Mouse (Mus musculus) liver, embryonic 15.5 days (tissue): ENCODE data around the gene Gls. TPM values are rescaled to one million over a fixed set of nuclear protein-coding genes. Genes with fewer than 3 reads are reported as not detected.

ENCODE experiments used
- ATAC-seq: fragments of 200-750 bp; cut with Nextera tagmentation; 2 replicates; pipeline ENCODE4 v1.8.0; 2017; ENCODE audit warnings: moderate number of reproducible peaks, mild to moderate bottlenecking, moderate library complexity; ENCODE audit not compliant: insufficient read depth
- H3K27ac ChIP-seq: fragments of 300-500 bp; sonication (generic); replicated peaks from 2 replicates; pipeline ENCODE4 v1.5.1; 2015; ENCODE audit warnings: mild to moderate bottlenecking, inconsistent platforms
- H3K27me3 ChIP-seq: fragments of 300-500 bp; sonication (generic); 2 replicates; pipeline ENCODE4 v1.6.1; 2015; ENCODE audit warnings: mild to moderate bottlenecking, inconsistent platforms
- H3K36me3 ChIP-seq: fragments of 300-500 bp; sonication (generic); replicated peaks from 2 replicates; pipeline ENCODE4 v1.6.1; 2015; ENCODE audit warnings: moderate library complexity, mild to moderate bottlenecking, inconsistent platforms
- H3K4me1 ChIP-seq: fragments of 300-500 bp; sonication (generic); replicated peaks from 2 replicates; pipeline ENCODE4 v1.6.1; 2015; ENCODE audit warnings: inconsistent platforms
- H3K4me2 ChIP-seq: fragments of 300-500 bp; sonication (generic); 2 replicates; pipeline ENCODE4 v1.6.1; 2015; ENCODE audit warnings: moderate library complexity, mild to moderate bottlenecking, inconsistent platforms
- H3K4me3 ChIP-seq: fragments of 300-500 bp; sonication (generic); replicated peaks from 2 replicates; pipeline ENCODE4 v1.5.1; 2015; ENCODE audit warnings: mild to moderate bottlenecking, inconsistent platforms
- H3K9ac ChIP-seq: fragments of 300-500 bp; sonication (generic); 2 replicates; pipeline ENCODE4 v1.6.1; 2015; ENCODE audit warnings: moderate library complexity, mild to moderate bottlenecking, inconsistent platforms
- H3K9me3 ChIP-seq: fragments of 300-500 bp; sonication (generic); replicated peaks from 2 replicates; pipeline ENCODE4 v1.6.1; 2016; ENCODE audit warnings: inconsistent platforms
- WGBS: fragments of 180-500 bp; shearing (Covaris S2); methylation state at CpG from one replicate; pipeline ENCODE4 v1.1.7; 2015; ENCODE audit warnings: mixed read lengths; ENCODE audit not compliant: insufficient replicate concordance; 5-methylcytosine and 5-hydroxymethylcytosine counted together
- polyA plus RNA-seq: library from polyadenylated mRNA; unstranded; fragments of >200 nt; fragmentation: Nextera tagmentation; extraction: Ambion mirVana; gene quantifications from 2 replicates; pipeline ENCODE4 v1.2.1, GENCODE M21; 2015

Gls gene
- 5.3 and 5.9 TPM in 2 replicates for polyA plus RNA-seq

- Histone ChIP-seq H3K27ac (peak within 1 kb of the TSS; percentile 94), H3K9ac (peak within 1 kb of the TSS; percentile 94), H3K36me3 (no peaks in the 10 kb centered on the region), H3K27me3 (no peaks in the 10 kb centered on the region), H3K4me1 (peaks cover 26% of the 10 kb centered on the region), H3K4me2 (peak within 1 kb of the TSS; percentile 99), H3K4me3 (peak within 1 kb of the TSS; percentile 96), H3K9me3 (no peaks in the 10 kb centered on the region)
- ATAC-seq, result peak; percentile 98
- WGBS, result under 1% methylated on average over 46 of the region's 46 CpGs
These were observed at the start of gene Gls for GRCm38 (mm10) chr1:52233143-52233713. Gene Gls, minus strand, starts transcription at chr1:52233232.

GRCm38 (mm10) chr1:52279831-52280595 lies 47.0 kb upstream of the Gls start:
- no peaks in the 10 kb centered on the region for H3K36me3 ChIP-seq
- no peak overlapping the region for H3K4me3 ChIP-seq
- WGBS, result 58% methylated on average over 7 of the region's 7 CpGs
- H3K27me3 ChIP-seq, result no peaks in the 10 kb centered on the region
- H3K4me1 ChIP-seq, result no peaks in the 10 kb centered on the region
- no peak overlapping the region for H3K4me2 ChIP-seq
- no peaks in the 10 kb centered on the region for H3K9me3 ChIP-seq
- no peak for ATAC-seq
- H3K9ac ChIP-seq, result no peak overlapping the region
- no peak overlapping the region for H3K27ac ChIP-seq

- no peaks in the 10 kb centered on the region for H3K36me3 ChIP-seq
- ATAC-seq, result no peak
- WGBS, result 57% methylated on average over 3 of the region's 3 CpGs
- no peaks in the 10 kb centered on the region for H3K9me3 ChIP-seq
- H3K4me3 ChIP-seq, result no peak overlapping the region
- H3K27me3 ChIP-seq, result no peaks in the 10 kb centered on the region
- H3K4me2 ChIP-seq, result no peak overlapping the region
- H3K27ac ChIP-seq, result no peak overlapping the region
- no peak overlapping the region for H3K9ac ChIP-seq
- no peaks in the 10 kb centered on the region for H3K4me1 ChIP-seq
These were observed 46.3 kb upstream of the Gls start for GRCm38 (mm10) chr1:52279331-52279730.

GRCm38 (mm10) chr1:52278073-52278472 lies 45.0 kb upstream of the Gls start:
- H3K36me3 ChIP-seq, result no peaks in the 10 kb centered on the region
- 62% methylated on average over 6 of the region's 6 CpGs for WGBS
- H3K9ac ChIP-seq, result no peak overlapping the region
- H3K9me3 ChIP-seq, result no peaks in the 10 kb centered on the region
- H3K4me2 ChIP-seq, result no peak overlapping the region
- no peak overlapping the region for H3K4me3 ChIP-seq
- no peaks in the 10 kb centered on the region for H3K4me1 ChIP-seq
- H3K27me3 ChIP-seq, result no peaks in the 10 kb centered on the region
- no peak overlapping the region for H3K27ac ChIP-seq
- ATAC-seq, result no peak

- no peaks in the 10 kb centered on the region for H3K4me1 ChIP-seq
- H3K27ac ChIP-seq, result no peak overlapping the region
- no peaks in the 10 kb centered on the region for H3K36me3 ChIP-seq
- 41% methylated on average over 3 of the region's 3 CpGs for WGBS
- no peak overlapping the region for H3K4me3 ChIP-seq
- no peak overlapping the region for H3K9ac ChIP-seq
- no peak for ATAC-seq
- no peak overlapping the region for H3K4me2 ChIP-seq
- no peaks in the 10 kb centered on the region for H3K27me3 ChIP-seq
- H3K9me3 ChIP-seq, result no peaks in the 10 kb centered on the region
These were observed 41.2 kb upstream of the Gls start for GRCm38 (mm10) chr1:52274210-52274609.

GRCm38 (mm10) chr1:52272018-52272678 lies 39.1 kb upstream of the Gls start:
- no peak for ATAC-seq

GRCm38 (mm10) chr1:52270354-52270753 lies 37.3 kb upstream of the Gls start:
- 79% methylated on average over 9 of the region's 9 CpGs for WGBS

More at GRCm38 (mm10) chr1:52272018-52272678, 39.1 kb upstream of the Gls start:
- 41% methylated on average over 5 of the region's 5 CpGs for WGBS
- no peaks in the 10 kb centered on the region for H3K4me1 ChIP-seq
- no peak overlapping the region for H3K9ac ChIP-seq
- H3K36me3 ChIP-seq, result no peaks in the 10 kb centered on the region
- H3K9me3 ChIP-seq, result no peaks in the 10 kb centered on the region
- H3K4me3 ChIP-seq, result no peak overlapping the region
- H3K4me2 ChIP-seq, result no peak overlapping the region
- H3K27ac ChIP-seq, result no peak overlapping the region
- no peaks in the 10 kb centered on the region for H3K27me3 ChIP-seq

GRCm38 (mm10) chr1:52269596-52269995 lies 36.6 kb upstream of the Gls start:
- Histone ChIP-seq H3K27me3 (no peaks in the 10 kb centered on the region), H3K4me1 (no peaks in the 10 kb centered on the region), H3K27ac (no peak overlapping the region), H3K4me3 (no peak overlapping the region), H3K9me3 (no peaks in the 10 kb centered on the region), H3K9ac (no peak overlapping the region), H3K4me2 (no peak overlapping the region), H3K36me3 (no peaks in the 10 kb centered on the region)
- no peak for ATAC-seq
- WGBS, result 63% methylated on average over 4 of the region's 4 CpGs

More at GRCm38 (mm10) chr1:52270354-52270753, 37.3 kb upstream of the Gls start:
- no peak overlapping the region for H3K4me3 ChIP-seq
- H3K4me2 ChIP-seq, result no peak overlapping the region
- no peaks in the 10 kb centered on the region for H3K9me3 ChIP-seq
- no peaks in the 10 kb centered on the region for H3K36me3 ChIP-seq
- H3K4me1 ChIP-seq, result no peaks in the 10 kb centered on the region
- no peak for ATAC-seq
- H3K9ac ChIP-seq, result no peak overlapping the region
- H3K27me3 ChIP-seq, result no peaks in the 10 kb centered on the region
- no peak overlapping the region for H3K27ac ChIP-seq

GRCm38 (mm10) chr1:52268006-52268405 lies 35.0 kb upstream of the Gls start:
- no peaks in the 10 kb centered on the region for H3K9me3 ChIP-seq
- no peak overlapping the region for H3K4me2 ChIP-seq
- H3K4me3 ChIP-seq, result no peak overlapping the region
- H3K36me3 ChIP-seq, result no peaks in the 10 kb centered on the region
- no peaks in the 10 kb centered on the region for H3K27me3 ChIP-seq
- no peak overlapping the region for H3K9ac ChIP-seq
- H3K27ac ChIP-seq, result no peak overlapping the region
- ATAC-seq, result no peak
- H3K4me1 ChIP-seq, result no peaks in the 10 kb centered on the region
- 75% methylated on average over 6 of the region's 6 CpGs for WGBS

GRCm38 (mm10) chr1:52267606-52268005 lies 34.6 kb upstream of the Gls start:
- Histone ChIP-seq H3K36me3 (no peaks in the 10 kb centered on the region), H3K4me2 (no peak overlapping the region), H3K4me1 (no peaks in the 10 kb centered on the region), H3K9me3 (no peaks in the 10 kb centered on the region), H3K9ac (no peak overlapping the region), H3K27me3 (no peaks in the 10 kb centered on the region), H3K4me3 (no peak overlapping the region), H3K27ac (no peak overlapping the region)
- WGBS, result 40% methylated on average over 3 of the region's 3 CpGs
- no peak for ATAC-seq

GRCm38 (mm10) chr1:52265886-52266516 lies 33.0 kb upstream of the Gls start:
- H3K4me1 ChIP-seq, result no peaks in the 10 kb centered on the region
- H3K9me3 ChIP-seq, result no peaks in the 10 kb centered on the region
- no peaks in the 10 kb centered on the region for H3K36me3 ChIP-seq
- no peaks in the 10 kb centered on the region for H3K27me3 ChIP-seq
- 52% methylated on average over 3 of the region's 3 CpGs for WGBS
- H3K27ac ChIP-seq, result no peak overlapping the region
- no peak for ATAC-seq
- H3K4me2 ChIP-seq, result no peak overlapping the region
- H3K9ac ChIP-seq, result no peak overlapping the region
- no peak overlapping the region for H3K4me3 ChIP-seq
